ENCODE assay signal across 9 mouse cellular contexts in genomic region chr6:100155676-100156075, GRCm38 (mm10).
A peak's percentile ranks its signal among the peaks of the same experiment; 100 is the strongest.
DNase-seq lines count a peak whose midpoint lies in the region; ATAC-seq lines count a peak whose summit lies in the region.
"Had no signal": no experiment of that assay in that cellular context is flagged by ENCODE, and none has a peak within 500 bp of the region (broad histone marks: within the 10 kb centered on the region; RNA-seq: fewer than 3 reads in every experiment).

No protein-coding gene starts in this region.

- no peak overlapping the region for H3K4me3 ChIP-seq in heart, embryonic 11.5 days (ENCODE audit: low read depth, low read length)
- no peak overlapping the region for H3K4me3 ChIP-seq in kidney, embryonic 16.5 days (ENCODE audit: low read length)
- H3K4me3 ChIP-seq: liver, embryonic 15.5 days had no signal

- no peak for ATAC-seq in heart, embryonic 11.5 days (replicated peaks; ENCODE audit: insufficient number of reproducible peaks, low FRiP score, low TSS enrichment)
- peak; percentile 64; the same call in 1 of the 2 replicates for ATAC-seq in kidney, embryonic 16.5 days (ENCODE audit: low FRiP score, low TSS enrichment)

- no peaks in the 10 kb centered on the region; the same call in 1 of the 2 replicates for H3K27me3 ChIP-seq in heart, embryonic 11.5 days (ENCODE audit: control insufficient read depth, insufficient read depth, low read length)
- no peaks in the 10 kb centered on the region for H3K27me3 ChIP-seq in kidney, embryonic 16.5 days (ENCODE audit: insufficient read depth, low read length)

- 0 out of 2 replicates have a peak overlapping the region, but pooled peaks have one; percentile 2 for H3K4me2 ChIP-seq in heart, embryonic 11.5 days
- peak overlapping the region; percentile 30 for H3K4me2 ChIP-seq in kidney, embryonic 16.5 days (replicated peaks; ENCODE audit: low read depth, low read length)
- H3K4me2 ChIP-seq: liver, embryonic 15.5 days had no signal

- H3K27ac ChIP-seq in heart, embryonic 11.5 days (ENCODE audit: low read depth, low read length): 0 out of 2 replicates have a peak overlapping the region, but pooled peaks have one; percentile 5
- H3K27ac ChIP-seq in kidney, embryonic 16.5 days (ENCODE audit: low read length): peak overlapping the region; percentile 27
- H3K27ac ChIP-seq: liver, embryonic 15.5 days had no signal

- WGBS in heart, embryonic 11.5 days (ENCODE audit: insufficient replicate concordance): 52% methylated on average over 20 of the region's 20 CpGs
- 10% methylated on average over 20 of the region's 20 CpGs for WGBS in kidney, embryonic 16.5 days

- H3K4me1 ChIP-seq in heart, embryonic 11.5 days (ENCODE audit: control insufficient read depth, insufficient read depth, low read length): peaks cover 7% of the 10 kb centered on the region
- peaks cover 27% of the 10 kb centered on the region for H3K4me1 ChIP-seq in kidney, embryonic 16.5 days (ENCODE audit: insufficient read depth, low read length)

- H3K9me3 ChIP-seq in heart, embryonic 11.5 days (replicated peaks; ENCODE audit: control insufficient read depth, low read length): no peaks in the 10 kb centered on the region
- H3K9me3 ChIP-seq in kidney, embryonic 16.5 days (ENCODE audit: low read length): no peaks in the 10 kb centered on the region
- H3K9me3 ChIP-seq: liver, embryonic 15.5 days had no signal

- H3K36me3 ChIP-seq in heart, embryonic 11.5 days (ENCODE audit: control insufficient read depth, insufficient read depth, low read length): no peaks in the 10 kb centered on the region
- no peaks in the 10 kb centered on the region for H3K36me3 ChIP-seq in kidney, embryonic 16.5 days (ENCODE audit: insufficient read depth, low read length)
- H3K36me3 ChIP-seq: liver, embryonic 15.5 days had no signal

- no peak overlapping the region for H3K9ac ChIP-seq in heart, embryonic 11.5 days (ENCODE audit: low read depth, low read length)
- H3K9ac ChIP-seq in kidney, embryonic 16.5 days (replicated peaks; ENCODE audit: low read length): 0 out of 2 replicates have a peak overlapping the region, but pooled peaks have one; percentile 29
- H3K9ac ChIP-seq: liver, embryonic 15.5 days had no signal

- peak; percentile 31 for DNase-seq in urinary bladder, postnatal 14 days (ENCODE audit: low spot score)
- no peak for DNase-seq in urinary bladder, adult 18-20 months (ENCODE audit: low spot score in 2 of 2)
- DNase-seq in lung, postnatal 4 days: peak; percentile 74 to 86
- peak; percentile 44 for DNase-seq in thymus, postnatal 4 days
- no peak for DNase-seq in frontal cortex, adult 2 months (ENCODE audit: extremely low spot score in 1 of 2, low spot score in 1 of 2)
- DNase-seq in cerebellum, adult 9-11 months: no peak

Comparison
In these comparisons a context has a peak if more than half of its experiments do, and no peak if none do; other contexts are left out.
1. DNase-seq: peak in urinary bladder, postnatal 14 days (single experiment), lung, postnatal 4 days (2 of 2) and thymus, postnatal 4 days (single experiment); none in urinary bladder, adult 18-20 months (0 of 2), frontal cortex, adult 2 months (0 of 2) and cerebellum, adult 9-11 months (single experiment).